Mouse (Mus musculus): ENCODE results near the gene Slc16a10.

DNA sequence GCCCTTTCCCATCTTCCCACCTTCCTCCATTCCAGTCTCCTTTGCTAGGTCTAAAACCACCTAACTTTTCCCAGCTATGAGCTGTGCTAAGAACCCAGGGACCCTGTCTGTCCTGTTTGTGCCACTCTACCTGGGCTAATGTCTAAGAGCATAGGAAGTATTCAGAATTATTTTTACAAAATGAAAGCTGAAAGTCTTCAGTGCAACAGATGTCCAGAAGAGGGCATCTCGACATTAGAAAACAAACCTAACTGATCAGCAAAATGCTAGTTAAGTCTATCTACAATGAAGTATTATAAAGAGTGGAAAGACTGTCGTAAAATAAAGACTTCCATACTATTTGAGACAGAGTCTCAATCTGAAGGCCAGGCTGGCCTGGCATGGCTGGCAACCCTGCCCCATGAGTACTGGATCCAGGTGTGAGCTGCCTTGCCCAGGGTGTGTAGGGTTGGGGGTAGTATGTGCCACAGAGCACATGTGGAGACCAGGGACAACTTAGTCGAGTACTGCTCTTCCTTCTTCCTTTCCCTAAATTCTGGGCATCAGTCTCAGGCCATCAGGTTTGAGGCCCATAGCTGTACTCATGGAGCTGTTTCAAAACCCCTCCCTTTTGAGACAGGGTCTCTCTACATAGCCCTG is 88.7 kb downstream of the Slc16a10 start:
- TF ChIP-seq CTCF (conservative IDR thresholded peaks at IDR 0.05; ENCODE audit: insufficient read depth, insufficient read length, low read depth, low read length) = peak; percentile 13; the same call in 1 of the 2 replicates
- no peak for TF ChIP-seq POLR2A (IDR thresholded peaks at IDR 0.05; ENCODE audit: low read depth, low read length)

All from kidney, adult 2 months (tissue).